Mouse (Mus musculus) MEL (cell line): ENCODE data around the gene Ppt2. TPM values are rescaled to one million over a fixed set of nuclear protein-coding genes. Genes with fewer than 3 reads are reported as not detected.
A peak's percentile ranks its signal among the peaks of the same experiment; 100 is the strongest.

ENCODE experiments used
- DNase-seq: peaks from one replicate; pipeline ENCODE4 v3.0.0; 2011; ENCODE audit warnings: low read depth, low spot score
- H3K27ac ChIP-seq: 2 replicates; pipeline ENCODE4 v1.5.1; 2012; ENCODE audit warnings: low read depth, mild to moderate bottlenecking, control low read depth, low read length, moderate library complexity; ENCODE audit not compliant: control insufficient read depth
- H3K27me3 ChIP-seq, 2 experiments: fragments of 150-350 bp in 1 of 2; sonication (generic) in 1 of 2; 2 replicates each; pipeline ENCODE4 v1.6.1; 2012; ENCODE audit warnings: low read length in 2 of 2, mild to moderate bottlenecking in 2 of 2, improper control_type of control experiment in 1 of 2, moderate library complexity in 1 of 2; ENCODE audit not compliant: insufficient read depth in 2 of 2, control insufficient read depth in 1 of 2
- H3K36me3 ChIP-seq, 2 experiments: 2 replicates each; pipeline ENCODE4 v1.6.1; 2012 to 2014; ENCODE audit warnings: low read length in 2 of 2, improper control_type of control experiment in 1 of 2, inconsistent platforms in 1 of 2, mild to moderate bottlenecking in 1 of 2; ENCODE audit not compliant: insufficient read depth in 2 of 2, control insufficient read depth in 1 of 2
- H3K4me1 ChIP-seq, 2 experiments: fragments of 150-350 bp in 1 of 2; sonication (generic) in 1 of 2; 2 replicates each; pipeline ENCODE4 v1.6.1; 2012; ENCODE audit warnings: low read length in 2 of 2, improper control_type of control experiment in 1 of 2, mild to moderate bottlenecking in 1 of 2; ENCODE audit not compliant: insufficient read depth in 2 of 2, control insufficient read depth in 1 of 2
- H3K4me3 ChIP-seq, 2 experiments: fragments of 150-350 bp in 1 of 2; sonication (generic) in 1 of 2; 2 replicates each; pipeline ENCODE4 v1.5.1; 2012; ENCODE audit warnings: low read depth in 2 of 2, low read length in 2 of 2, mild to moderate bottlenecking in 2 of 2, moderate library complexity in 2 of 2, control low read depth in 1 of 2, improper control_type of control experiment in 1 of 2; ENCODE audit not compliant: control insufficient read depth in 1 of 2, insufficient read depth in 1 of 2
- H3K79me2 ChIP-seq: 2 replicates; pipeline ENCODE4 v1.6.1; 2012; ENCODE audit warnings: mild to moderate bottlenecking, low read length, moderate library complexity; ENCODE audit not compliant: control insufficient read depth, poor library complexity, insufficient read depth
- H3K9ac ChIP-seq: 2 replicates; pipeline ENCODE4 v1.6.1; 2012; ENCODE audit warnings: low read depth, mild to moderate bottlenecking, control low read depth, low read length, moderate library complexity; ENCODE audit not compliant: control insufficient read depth, poor library complexity, severe bottlenecking
- H3K9me3 ChIP-seq: fragments of 150-350 bp; sonication (generic); replicated peaks from 2 replicates; pipeline ENCODE4 v1.6.1; 2012; ENCODE audit warnings: mild to moderate bottlenecking, low read length, improper control_type of control experiment, moderate library complexity; ENCODE audit not compliant: insufficient read depth
- BHLHE40 ChIP-seq: IDR thresholded peaks from 2 replicates; pipeline ENCODE4 v1.6.1; 2012; ENCODE audit warnings: low read depth, mild to moderate bottlenecking, inconsistent platforms, low read length, improper control_type of control experiment, borderline replicate concordance
- CHD1 ChIP-seq: IDR thresholded peaks from 2 replicates; pipeline ENCODE4 v1.6.1; 2012; ENCODE audit warnings: low read depth, mild to moderate bottlenecking, inconsistent platforms, low read length, improper control_type of control experiment
- ELF1 ChIP-seq: IDR thresholded peaks from 2 replicates; pipeline ENCODE4 v1.6.1; 2014; ENCODE audit warnings: low read depth, mild to moderate bottlenecking, inconsistent platforms, low read length, improper control_type of control experiment, moderate library complexity
- EP300 ChIP-seq, 2 experiments: IDR thresholded peaks; 2 replicates each; pipeline ENCODE4 v1.6.1; 2011; ENCODE audit warnings: improper control_type of control experiment in 2 of 2, low read length in 2 of 2, low read depth in 1 of 2, mild to moderate bottlenecking in 1 of 2
- GABPA ChIP-seq: IDR thresholded peaks from 2 replicates; pipeline ENCODE4 v1.6.1; 2012; ENCODE audit warnings: low read depth, mild to moderate bottlenecking, inconsistent platforms, low read length, improper control_type of control experiment, moderate library complexity
- GATA1 ChIP-seq: IDR thresholded peaks from 2 replicates; pipeline ENCODE4 v1.6.1; 2011; ENCODE audit warnings: low read depth, low read length, improper control_type of control experiment
- JUND ChIP-seq: IDR thresholded peaks from 2 replicates; pipeline ENCODE4 v1.6.1; 2011; ENCODE audit warnings: low read depth, mild to moderate bottlenecking, improper control_type of control experiment, low read length
- MAFK ChIP-seq: IDR thresholded peaks from 2 replicates; pipeline ENCODE4 v1.6.1; 2011; ENCODE audit warnings: low read depth, mild to moderate bottlenecking, low read length, improper control_type of control experiment, borderline replicate concordance
- MAX ChIP-seq: IDR thresholded peaks from 2 replicates; pipeline ENCODE4 v1.6.1; 2011; ENCODE audit warnings: low read length, improper control_type of control experiment
- MAZ ChIP-seq: IDR thresholded peaks from 2 replicates; pipeline ENCODE4 v1.6.1; 2012; ENCODE audit warnings: low read depth, mild to moderate bottlenecking, inconsistent platforms, low read length, improper control_type of control experiment
- MEF2A ChIP-seq: IDR thresholded peaks from 2 replicates; pipeline ENCODE4 v1.6.1; 2014; ENCODE audit warnings: low read depth, mild to moderate bottlenecking, inconsistent platforms, low read length, improper control_type of control experiment; ENCODE audit not compliant: poor library complexity, insufficient replicate concordance, severe bottlenecking; ENCODE audit errors: extremely low read depth
- MXI1 ChIP-seq: IDR thresholded peaks from 2 replicates; pipeline ENCODE4 v1.6.1; 2011; ENCODE audit warnings: mild to moderate bottlenecking, low read depth, low read length, improper control_type of control experiment
- MYB ChIP-seq: IDR thresholded peaks from 2 replicates; pipeline ENCODE4 v1.6.1; 2011; ENCODE audit warnings: mild to moderate bottlenecking, low read depth, low read length, improper control_type of control experiment
- MYC ChIP-seq: IDR thresholded peaks from 2 replicates; pipeline ENCODE4 v1.6.1; 2011; ENCODE audit warnings: low read depth, mild to moderate bottlenecking, low read length, improper control_type of control experiment, moderate library complexity
- NELFE ChIP-seq: IDR thresholded peaks from 2 replicates; pipeline ENCODE4 v1.6.1; 2011; ENCODE audit warnings: low read depth, low read length, improper control_type of control experiment
- POLR2A ChIP-seq, 2 experiments: IDR thresholded peaks; 2 replicates each; pipeline ENCODE4 v1.6.1; 2011 to 2012; ENCODE audit warnings: low read length in 2 of 2, mild to moderate bottlenecking in 2 of 2, control low read depth in 1 of 2, improper control_type of control experiment in 1 of 2, low read depth in 1 of 2, moderate library complexity in 1 of 2; ENCODE audit not compliant: control insufficient read depth in 1 of 2, insufficient read depth in 1 of 2, poor library complexity in 1 of 2
- POLR2AphosphoS2 ChIP-seq: IDR thresholded peaks from 2 replicates; pipeline ENCODE4 v1.6.1; 2011; ENCODE audit warnings: low read length, improper control_type of control experiment
- POLR2AphosphoS5 ChIP-seq: IDR thresholded peaks from 2 replicates; pipeline ENCODE4 v1.6.1; 2012; ENCODE audit warnings: low read depth, borderline replicate concordance, mild to moderate bottlenecking, inconsistent platforms, low read length, moderate library complexity, mixed read lengths
- RAD21 ChIP-seq: IDR thresholded peaks from 2 replicates; pipeline ENCODE4 v1.6.1; 2011; ENCODE audit warnings: mild to moderate bottlenecking, low read depth, low read length, improper control_type of control experiment
- RCOR1 ChIP-seq: IDR thresholded peaks from 2 replicates; pipeline ENCODE4 v1.6.1; 2012; ENCODE audit warnings: low read depth, mild to moderate bottlenecking, inconsistent platforms, low read length, improper control_type of control experiment
- SIN3A ChIP-seq: IDR thresholded peaks from 2 replicates; pipeline ENCODE4 v1.6.1; 2012; ENCODE audit warnings: low read length, improper control_type of control experiment, inconsistent platforms
- SMC3 ChIP-seq: IDR thresholded peaks from 2 replicates; pipeline ENCODE4 v1.6.1; 2011; ENCODE audit warnings: low read depth, low read length, improper control_type of control experiment
- TAL1 ChIP-seq: IDR thresholded peaks from 2 replicates; pipeline ENCODE4 v1.6.1; 2012; ENCODE audit warnings: mild to moderate bottlenecking, inconsistent platforms, low read length, moderate library complexity, mixed read lengths
- TBP ChIP-seq: IDR thresholded peaks from 2 replicates; pipeline ENCODE4 v1.8.0; 2011; ENCODE audit warnings: low read depth, low read length, improper control_type of control experiment
- TCF12 ChIP-seq: IDR thresholded peaks from 2 replicates; pipeline ENCODE4 v1.6.1; 2014; ENCODE audit warnings: low read depth, mild to moderate bottlenecking, inconsistent platforms, low read length, improper control_type of control experiment, moderate library complexity
- UBTF ChIP-seq: IDR thresholded peaks from 2 replicates; pipeline ENCODE4 v1.6.1; 2012; ENCODE audit warnings: low read depth, mild to moderate bottlenecking, inconsistent platforms, low read length, improper control_type of control experiment, moderate library complexity, borderline replicate concordance; ENCODE audit not compliant: insufficient read depth
- USF1 ChIP-seq: IDR thresholded peaks from 2 replicates; pipeline ENCODE4 v1.6.1; 2014; ENCODE audit warnings: low read depth, mild to moderate bottlenecking, inconsistent platforms, low read length, improper control_type of control experiment, moderate library complexity
- ZKSCAN1 ChIP-seq: IDR thresholded peaks from 2 replicates; pipeline ENCODE4 v1.6.1; 2012; ENCODE audit warnings: low read depth, mild to moderate bottlenecking, inconsistent platforms, low read length, improper control_type of control experiment, moderate library complexity
- ZMIZ1 ChIP-seq: IDR thresholded peaks from 2 replicates; pipeline ENCODE4 v1.6.1; 2012; ENCODE audit warnings: low read depth, mild to moderate bottlenecking, inconsistent platforms, low read length, improper control_type of control experiment, moderate library complexity
- polyA plus RNA-seq, 2 experiments: library from polyadenylated mRNA; stranded (reverse) in 1 of 2; unstranded in 1 of 2; fragments of >175 nt in 1 of 2; fragments of >200 nt in 1 of 2; gene quantifications; 2 replicates each; pipeline versions ENCODE4 v1.2.1 to v1.2.4; 2012; ENCODE audit warnings: low replicate concordance in 2 of 2, low read depth in 1 of 2; ENCODE audit not compliant: insufficient read length in 2 of 2, insufficient read depth in 1 of 2, missing spikeins in 1 of 2
- total RNA-seq: library from RNA; depleted of rRNA; stranded (reverse); fragments of 300-350 nt; gene quantifications from 2 replicates; pipeline ENCODE4 v1.2.3, GENCODE M21; 2012

The Ppt2 gene
- total and polyA plus RNA-seq, 3 experiments, result 29.2 to 147 (median 67.1) TPM

DNA sequence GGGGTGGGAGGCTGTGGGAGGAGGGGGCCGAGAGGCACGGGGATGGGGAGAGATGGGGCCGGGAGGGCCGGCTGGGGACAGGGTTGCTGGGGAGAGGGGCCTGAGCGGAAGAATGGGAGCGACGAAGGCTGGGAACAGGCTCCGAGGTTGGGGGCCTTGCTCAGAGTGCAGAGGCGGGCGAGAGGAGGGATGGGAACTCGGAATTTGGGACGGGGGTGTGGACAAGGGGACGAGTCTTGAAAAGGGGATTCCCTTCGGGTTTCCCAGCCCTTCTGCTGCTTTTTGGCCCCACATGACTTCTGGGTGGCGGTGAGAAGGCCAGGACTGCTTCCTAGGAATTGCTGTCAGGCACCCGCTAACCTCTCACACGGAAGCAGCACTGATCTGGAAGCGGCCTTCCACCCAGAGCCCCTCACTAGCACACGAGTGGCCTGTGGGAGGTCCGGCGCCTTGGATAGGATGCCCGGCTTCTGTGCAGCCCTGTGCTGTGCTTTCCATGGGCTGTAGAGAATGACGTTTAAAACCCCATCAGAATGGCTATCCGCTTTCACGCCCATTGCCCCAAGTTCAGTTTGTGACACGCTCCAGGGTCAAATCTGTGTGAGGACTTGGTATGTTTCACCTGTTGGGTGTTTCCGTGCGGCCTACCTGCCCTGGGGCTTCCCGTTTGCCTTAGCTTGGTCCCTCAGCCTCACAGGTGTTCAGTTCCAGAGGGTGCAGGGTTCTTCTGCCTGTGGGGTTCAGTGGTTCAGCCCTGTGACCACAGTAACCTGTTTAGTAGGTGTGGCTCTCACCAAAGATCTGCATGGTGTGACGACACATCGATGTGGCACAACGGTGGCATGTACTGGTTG is 21.9 kb downstream of the Ppt2 start:
- Histone ChIP-seq H3K36me3 (peaks cover 0 to 10% of the 10 kb centered on the region in 2 experiments; a peak in 2 of 4 replicates), H3K4me1 (peaks cover 6 to 26% of the 10 kb centered on the region in 2 experiments; a peak in 3 of 4 replicates)
- TF ChIP-seq NELFE (no peak), GABPA (no peak), MAZ (no peak), EP300 (IDR thresholded peaks at IDR 0.05; ENCODE audit: low read depth in 1 of 2, low read length in 2 of 2) (no peak), MYC (no peak), TAL1 (no peak)

DNA sequence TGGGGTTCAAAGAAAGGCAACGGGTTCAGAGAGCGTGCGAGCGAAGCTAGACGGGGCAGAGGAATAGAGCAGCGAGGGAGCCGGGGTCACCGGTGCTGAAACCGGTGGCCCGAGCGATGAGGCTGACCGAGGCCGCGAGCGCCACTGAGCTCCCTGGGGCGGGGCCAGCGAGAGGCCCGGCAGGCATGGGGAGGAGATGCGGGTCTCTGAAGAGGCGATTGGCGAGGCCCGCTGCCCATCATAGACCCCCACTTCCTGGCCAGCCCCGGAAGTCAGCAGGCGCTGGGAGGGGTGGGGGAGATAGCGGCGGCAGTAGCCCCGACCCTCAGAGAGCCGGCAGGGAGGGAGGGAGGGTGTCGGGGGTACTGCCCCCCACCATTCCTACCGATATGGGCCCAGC is 22.7 kb downstream of the Ppt2 start:
- peaks cover 6 to 26% of the 10 kb centered on the region in 2 experiments; a peak in 3 of 4 replicates for H3K4me1 ChIP-seq
- no peak for TF ChIP-seq TAL1
- no peak for TF ChIP-seq RCOR1
- no peak for TF ChIP-seq ZKSCAN1
- TF ChIP-seq MAZ, result peak; percentile 97; the same call in 1 of the 2 replicates
- TF ChIP-seq POLR2A (IDR thresholded peaks at IDR 0.05; ENCODE audit: control insufficient read depth in 1 of 2, insufficient read depth in 1 of 2, low read depth in 1 of 2, low read length in 2 of 2, poor library complexity in 1 of 2), result peak; percentile 81 to 94
- peak; percentile 71 for TF ChIP-seq ZMIZ1
- TF ChIP-seq BHLHE40, result no peak
- TF ChIP-seq MAX, result no peak
- TF ChIP-seq MYB, result no peak
- TF ChIP-seq MYC, result no peak
- peak; percentile 64 for TF ChIP-seq MXI1
- no peak for TF ChIP-seq MEF2A
- TF ChIP-seq SMC3, result no peak
- no peak for TF ChIP-seq GATA1
- peak; percentile 86 for TF ChIP-seq POLR2AphosphoS2
- peak; percentile 64 for TF ChIP-seq TCF12
- no peak; the same call in 1 of the 2 replicates for TF ChIP-seq CHD1
- TF ChIP-seq TBP, result peak; percentile 69
- TF ChIP-seq POLR2AphosphoS5, result no peak
- no peak for TF ChIP-seq RAD21
- TF ChIP-seq NELFE, result peak; percentile 92
- TF ChIP-seq SIN3A, result peak; percentile 78
- peak; percentile 86 for TF ChIP-seq ELF1
- no peak for TF ChIP-seq JUND
- TF ChIP-seq USF1, result no peak
- TF ChIP-seq MAFK, result no peak
- TF ChIP-seq UBTF, result no peak
- TF ChIP-seq EP300 (IDR thresholded peaks at IDR 0.05; ENCODE audit: low read depth in 1 of 2, low read length in 2 of 2), result 0 out of 4 replicates have a peak, but pooled peaks of 1 of the 2 experiments have one; percentile 14

More for the DNA sequence above, 21.9 kb downstream of the Ppt2 start:
- Histone ChIP-seq H3K4me3 (peak overlapping the region; percentile 95 to 99), H3K9ac (peak overlapping the region; percentile 92), H3K79me2 (peaks cover 53% of the 10 kb centered on the region), H3K27me3 (no peaks in the 10 kb centered on the region), H3K27ac (peak overlapping the region; percentile 39), H3K9me3 (no peaks in the 10 kb centered on the region)
- DNase-seq, result no peak

More for the DNA sequence above, 22.7 kb downstream of the Ppt2 start:
- Histone ChIP-seq H3K4me3 (peak overlapping the region; percentile 95 to 99), H3K27me3 (no peaks in the 10 kb centered on the region), H3K36me3 (peaks cover 0 to 10% of the 10 kb centered on the region in 2 experiments; a peak in 2 of 4 replicates), H3K27ac (peak overlapping the region; percentile 87), H3K9me3 (no peaks in the 10 kb centered on the region), H3K79me2 (peaks cover 53% of the 10 kb centered on the region), H3K9ac (peak overlapping the region; percentile 98)
- peak; percentile 96 for DNase-seq
